Mouse (Mus musculus) kidney, adult 2 months (tissue): ENCODE data around the gene Cmpk2. TPM values are rescaled to one million over a fixed set of nuclear protein-coding genes. Genes with fewer than 3 reads are reported as not detected.

Source experiments
- DNase-seq: peaks from one replicate; pipeline ENCODE4 v3.0.0; 2021
- H3K27ac ChIP-seq: fragments of 200-500 bp; 2 replicates; pipeline ENCODE4 v1.5.1; 2012; ENCODE audit warnings: low read depth, low read length, control low read depth, inconsistent platforms; ENCODE audit not compliant: insufficient read depth
- H3K27me3 ChIP-seq: fragments of 200-500 bp; replicated peaks from 2 replicates; pipeline ENCODE4 v1.6.1; 2012; ENCODE audit warnings: mild to moderate bottlenecking, moderate library complexity, low read length, inconsistent platforms; ENCODE audit not compliant: control insufficient read depth, insufficient read depth
- H3K36me3 ChIP-seq: fragments of 200-500 bp; 2 replicates; pipeline ENCODE4 v1.6.1; 2012; ENCODE audit warnings: mild to moderate bottlenecking, moderate library complexity, low read length, inconsistent platforms; ENCODE audit not compliant: control insufficient read depth, insufficient read depth
- H3K4me1 ChIP-seq: fragments of 200-500 bp; 2 replicates; pipeline ENCODE4 v1.6.1; 2011; ENCODE audit warnings: low read length; ENCODE audit not compliant: control insufficient read depth, insufficient read depth
- H3K4me3 ChIP-seq: fragments of 200-500 bp; 2 replicates; pipeline ENCODE4 v1.5.1; 2011; ENCODE audit warnings: mild to moderate bottlenecking, low read depth, low read length, control low read depth; ENCODE audit not compliant: insufficient read depth
- CTCF ChIP-seq: fragments of 200-500 bp; conservative IDR thresholded peaks from 2 replicates; pipeline ENCODE4 v1.5.1; 2011; ENCODE audit warnings: low read depth, mild to moderate bottlenecking, control low read depth, low read length, moderate library complexity, mixed read lengths; ENCODE audit not compliant: insufficient read depth, insufficient read length
- POLR2A ChIP-seq: fragments of 200-500 bp; IDR thresholded peaks from one replicate; pipeline ENCODE4 v1.6.1; 2011; ENCODE audit warnings: low read depth, low read length, control low read depth
- WGBS: fragments of 180-500 bp; shearing (Covaris S2); methylation state at CpG from one replicate; pipeline ENCODE4 v1.1.7; 2018; 5-methylcytosine and 5-hydroxymethylcytosine counted together
- polyA plus RNA-seq: library from polyadenylated mRNA; depleted of rRNA; stranded (reverse); fragments of >200 nt; gene quantifications from 2 replicates; pipeline ENCODE4 v1.2.3, GENCODE M21; 2012

Cmpk2 gene
- polyA plus RNA-seq, 1 experiment = 15.0 TPM

DNA sequence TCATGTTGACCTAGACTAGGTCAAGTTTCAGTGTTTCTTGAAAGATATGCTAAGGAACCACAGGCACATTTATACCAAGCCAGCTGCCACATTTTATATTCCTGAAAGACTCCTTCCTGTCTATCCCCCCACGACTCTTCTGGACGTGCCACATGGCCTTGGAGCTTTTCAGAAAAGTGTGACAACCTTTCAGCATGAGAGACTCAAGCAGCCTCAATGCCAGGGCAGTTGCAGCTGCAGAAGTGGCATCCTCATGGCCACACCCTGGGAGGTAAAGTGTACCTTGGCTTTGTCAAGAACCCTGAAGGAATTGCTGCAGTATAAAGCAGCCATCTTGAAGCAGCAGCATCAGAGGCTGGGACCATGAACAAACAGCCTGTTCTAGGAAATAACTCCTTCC, 24.5 kb upstream of the Cmpk2 start:
- no peak overlapping the region for H3K4me3 ChIP-seq
- no peaks in the 10 kb centered on the region for H3K4me1 ChIP-seq
- no peaks in the 10 kb centered on the region for H3K36me3 ChIP-seq
- H3K27me3 ChIP-seq = no peaks in the 10 kb centered on the region
- DNase-seq = no peak
- WGBS = 58% methylated on average over 2 of the region's 2 CpGs
- no peak for TF ChIP-seq POLR2A
- no peak for TF ChIP-seq CTCF
- peak overlapping the region; percentile 51 for H3K27ac ChIP-seq

DNA sequence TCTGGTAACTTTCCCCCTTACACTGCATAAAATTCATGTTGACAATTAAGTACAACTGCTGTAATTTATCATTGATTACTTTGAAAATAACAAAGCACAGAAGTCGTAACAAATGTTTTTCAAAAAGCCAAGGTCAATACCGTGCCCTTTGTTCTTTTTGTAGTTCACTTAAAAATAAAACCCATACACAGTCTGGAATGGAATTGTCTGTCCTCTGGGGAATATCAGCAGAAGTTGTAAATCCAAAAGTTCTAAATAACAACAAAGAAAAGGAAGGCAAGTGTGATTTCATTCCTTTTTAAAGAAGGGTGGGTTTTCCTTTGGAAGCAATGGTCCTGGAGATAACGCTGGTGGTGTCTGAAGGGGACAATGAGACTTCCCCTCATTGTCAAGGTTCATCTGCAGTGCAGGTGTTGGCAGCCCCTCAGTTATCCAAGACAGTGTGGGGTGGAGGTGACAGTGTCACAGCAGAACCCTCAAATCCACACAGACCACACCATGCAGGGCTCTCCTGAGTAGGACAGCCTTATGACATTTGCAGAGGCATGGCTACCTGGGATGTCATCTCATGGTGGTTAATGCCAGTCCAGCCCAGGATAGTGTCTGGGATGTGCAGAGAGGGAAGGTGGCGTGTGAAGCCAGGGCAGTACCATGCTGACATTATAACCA, 22.5 kb upstream of the Cmpk2 start:
- Histone ChIP-seq H3K4me3 (no peak overlapping the region), H3K27ac (peak overlapping the region; percentile 47), H3K4me1 (no peaks in the 10 kb centered on the region), H3K27me3 (no peaks in the 10 kb centered on the region), H3K36me3 (no peaks in the 10 kb centered on the region; the same call in 1 of the 2 replicates)
- TF ChIP-seq POLR2A = no peak
- TF ChIP-seq CTCF = no peak
- 74% methylated on average over 4 of the region's 4 CpGs for WGBS
- peak; percentile 75 for DNase-seq

DNA sequence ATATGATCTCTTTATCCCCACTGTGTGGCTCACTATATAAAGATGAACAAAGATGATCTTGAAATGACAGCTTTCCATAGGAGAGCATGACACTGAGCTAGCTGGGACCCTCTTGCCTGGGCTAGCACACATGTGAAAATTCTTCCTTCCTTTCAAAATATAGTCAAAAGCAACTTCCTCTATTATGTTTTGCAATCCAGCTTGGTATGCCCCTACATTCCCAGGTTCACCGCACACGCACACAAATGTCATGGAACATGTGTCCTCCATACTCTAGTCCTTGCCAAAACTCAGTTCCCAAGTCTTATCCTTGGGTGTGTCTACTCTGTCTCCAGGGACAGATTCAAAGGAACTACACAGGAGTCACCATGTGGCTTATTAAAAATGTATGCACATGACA, 19.5 kb upstream of the Cmpk2 start:
- no peak overlapping the region for H3K4me3 ChIP-seq
- TF ChIP-seq POLR2A (no peak), CTCF (no peak)
- no peak for DNase-seq
- H3K27me3 ChIP-seq = no peaks in the 10 kb centered on the region
- H3K4me1 ChIP-seq = no peaks in the 10 kb centered on the region
- WGBS = 89% methylated on average over 2 of the region's 2 CpGs
- no peaks in the 10 kb centered on the region; the same call in 1 of the 2 replicates for H3K36me3 ChIP-seq
- H3K27ac ChIP-seq = no peak overlapping the region

DNA sequence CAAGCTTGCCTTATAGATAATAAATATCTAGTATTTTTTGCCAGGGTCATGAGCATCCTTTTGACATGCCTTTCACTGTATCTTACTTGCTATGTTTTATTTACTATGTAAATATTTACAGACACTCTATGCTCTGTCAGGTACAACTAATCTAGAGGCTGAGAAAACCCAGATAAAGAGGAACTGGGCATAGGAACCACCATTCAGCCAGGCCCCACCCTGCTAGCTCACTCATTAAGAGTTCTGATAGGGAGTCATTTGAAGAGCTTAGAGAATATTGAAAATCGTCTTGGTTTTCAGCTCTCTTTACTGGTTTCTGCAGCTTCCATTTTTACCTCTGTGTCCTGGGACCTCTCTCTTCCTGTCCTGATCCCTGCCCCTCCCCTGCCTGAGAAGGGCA, 17.9 kb upstream of the Cmpk2 start:
- Histone ChIP-seq H3K27me3 (no peaks in the 10 kb centered on the region), H3K36me3 (no peaks in the 10 kb centered on the region; the same call in 1 of the 2 replicates), H3K27ac (0 out of 2 replicates have a peak overlapping the region, but pooled peaks have one; percentile 22), H3K4me1 (no peaks in the 10 kb centered on the region), H3K4me3 (0 out of 2 replicates have a peak overlapping the region, but pooled peaks have one; percentile 8)
- no peak for DNase-seq
- no peak for TF ChIP-seq CTCF
- TF ChIP-seq POLR2A = no peak
- WGBS = 35% methylated on average over 1 of the region's 1 CpGs

DNA sequence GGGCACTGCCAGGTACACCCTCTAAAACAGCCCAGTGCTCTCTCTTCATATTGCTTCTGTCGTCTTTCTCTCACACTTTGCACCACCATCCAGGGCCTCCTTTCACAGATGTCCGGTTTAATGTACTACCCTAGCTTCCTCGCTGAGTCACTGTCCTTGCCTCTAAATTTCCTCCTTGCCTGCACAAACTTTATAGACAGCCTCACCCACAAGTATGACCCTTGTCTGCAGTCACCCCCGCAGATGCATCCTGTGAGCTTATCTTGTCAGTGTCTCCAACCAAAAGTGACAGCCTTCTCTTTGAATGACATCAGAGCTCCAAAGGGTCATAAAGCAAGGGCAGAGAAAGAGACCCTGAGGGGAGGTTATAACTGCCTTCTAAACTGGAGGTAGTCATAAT, 16.1 kb upstream of the Cmpk2 start:
- TF ChIP-seq POLR2A (no peak), CTCF (no peak)
- peak overlapping the region; percentile 49 for H3K4me3 ChIP-seq
- WGBS = 43% methylated on average over 4 of the region's 4 CpGs
- no peaks in the 10 kb centered on the region; the same call in 1 of the 2 replicates for H3K36me3 ChIP-seq
- no peak for DNase-seq
- no peaks in the 10 kb centered on the region for H3K27me3 ChIP-seq
- H3K4me1 ChIP-seq = no peaks in the 10 kb centered on the region
- peak overlapping the region; percentile 60 for H3K27ac ChIP-seq

DNA sequence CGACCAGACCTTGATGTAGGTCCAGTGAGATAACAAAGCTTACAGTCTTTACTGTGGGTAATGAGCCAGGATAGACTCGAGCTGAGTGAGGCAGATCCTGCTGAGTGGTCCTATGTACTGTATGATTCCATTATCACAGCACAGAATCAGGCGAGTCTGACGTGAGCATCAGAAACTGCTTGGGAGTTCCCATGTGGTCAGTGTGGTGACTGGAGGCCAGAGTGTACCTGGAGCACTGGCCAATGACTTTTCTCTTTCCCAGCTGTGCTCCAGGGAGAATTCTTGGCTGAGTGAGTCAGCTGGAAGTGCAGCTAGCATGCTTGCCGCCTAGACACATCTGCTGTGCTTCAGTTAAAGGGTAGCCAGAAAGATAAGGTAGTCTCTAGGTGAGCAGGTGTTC, 14.3 kb upstream of the Cmpk2 start:
- DNase-seq = no peak
- Histone ChIP-seq H3K27ac (peak overlapping the region; percentile 69), H3K27me3 (no peaks in the 10 kb centered on the region), H3K4me1 (peaks cover under 1% of the 10 kb centered on the region; the same call in 1 of the 2 replicates), H3K36me3 (no peaks in the 10 kb centered on the region; the same call in 1 of the 2 replicates), H3K4me3 (peak overlapping the region; percentile 70)
- TF ChIP-seq CTCF = no peak
- no peak for TF ChIP-seq POLR2A
- WGBS = 35% methylated on average over 5 of the region's 5 CpGs

DNA sequence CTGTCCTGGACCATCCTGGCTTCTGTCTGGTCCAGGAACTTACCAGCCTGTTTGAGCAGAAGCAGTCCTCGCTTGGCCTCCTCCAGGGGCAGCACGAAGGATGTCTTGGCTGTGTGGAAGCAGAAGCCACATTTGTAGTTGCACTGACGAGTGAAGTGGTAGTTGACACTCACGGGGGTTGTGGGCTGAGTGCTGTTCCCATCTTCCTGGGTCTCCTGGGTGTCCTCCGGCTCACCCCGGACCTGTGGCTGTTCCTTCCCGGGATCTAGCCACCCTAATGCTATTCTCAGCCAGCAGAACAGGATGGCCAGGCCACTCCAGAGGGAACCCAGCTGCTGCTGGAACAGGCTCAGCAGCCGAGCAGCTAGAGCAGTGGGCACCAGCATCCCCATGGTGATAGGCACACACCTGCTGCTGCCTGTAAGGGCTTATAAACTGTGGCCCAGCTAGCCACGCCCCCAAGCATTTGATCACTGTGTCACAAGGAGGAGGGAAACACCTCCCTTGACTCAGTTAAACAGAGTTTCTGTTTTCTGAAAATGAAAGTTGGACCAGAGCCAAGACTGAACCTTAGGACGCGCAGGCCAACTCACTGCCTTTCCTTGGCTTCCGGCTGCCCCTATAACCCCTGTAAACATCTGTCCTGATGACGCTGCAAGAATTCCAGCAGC, 12.8 kb upstream of the Cmpk2 start, which contains the start of gene Rsad2:
Gene Rsad2, minus strand, starts transcription at position 425 of the 671 bp plus-strand sequence.
- WGBS = 27% methylated on average over 13 of the region's 13 CpGs

More for the DNA sequence above, 12.8 kb upstream of the Cmpk2 start, which contains the start of gene Rsad2:
- Histone ChIP-seq H3K36me3 (no peaks in the 10 kb centered on the region), H3K27ac (peak within 1 kb of the TSS; percentile 69), H3K27me3 (no peaks in the 10 kb centered on the region), H3K4me3 (peak within 1 kb of the TSS; percentile 70), H3K4me1 (peaks cover 3% of the 10 kb centered on the region; the same call in 1 of the 2 replicates)
- peak; percentile 93 for DNase-seq
- peak; percentile 74 for TF ChIP-seq POLR2A
- no peak for TF ChIP-seq CTCF
